Mouse (Mus musculus) kidney, postnatal 10 days (tissue): ENCODE measurements at regions not wholly inside any gene's neighbourhood (a gene's known extent, or its start where the extent isn't known, plus 50 kb on each side); places are given as distances from the start of the nearest gene placed in this dataset.
"Not testable (repeated sequence)": the region's sequence is repeated elsewhere in the genome, so short reads cannot be mapped to it uniquely, and the experiment has no call there.

Experiments used
- DNase-seq: peaks from one replicate; pipeline ENCODE4 v3.0.0; 2021; ENCODE audit warnings: mixed read lengths

GRCm38 (mm10) chr3:31508471-31508870, 198.3 kb upstream of the Slc7a14 start:
- peak; percentile 5 for DNase-seq

GRCm38 (mm10) chr3:31499201-31499968, 189.2 kb upstream of the Slc7a14 start:
- DNase-seq, result no peak

- no peak for DNase-seq
Observed at GRCm38 (mm10) chr3:31495287-31495686, 185.1 kb upstream of the Slc7a14 start.

GRCm38 (mm10) chr3:31494706-31495105, 184.5 kb upstream of the Slc7a14 start:
- DNase-seq, result no peak

- not testable (repeated sequence) for DNase-seq
Observed at GRCm38 (mm10) chr3:31491736-31492135, 181.6 kb upstream of the Slc7a14 start.

GRCm38 (mm10) chr3:31487596-31487995, 177.4 kb upstream of the Slc7a14 start:
- no peak for DNase-seq

- DNase-seq, result no peak
Observed at GRCm38 (mm10) chr3:31481964-31482363, 171.8 kb upstream of the Slc7a14 start.

GRCm38 (mm10) chr3:31467882-31468281, 157.7 kb upstream of the Slc7a14 start:
- no peak for DNase-seq

GRCm38 (mm10) chr3:31464260-31464659, 154.1 kb upstream of the Slc7a14 start:
- DNase-seq, result no peak

- DNase-seq, result peak; percentile 67
Observed at GRCm38 (mm10) chr3:31459456-31459855, 149.3 kb upstream of the Slc7a14 start.

- no peak for DNase-seq
Observed at GRCm38 (mm10) chr3:31457938-31458337, 147.8 kb upstream of the Slc7a14 start.

- DNase-seq, result no peak
Observed at GRCm38 (mm10) chr3:31455031-31455430, 144.9 kb upstream of the Slc7a14 start.

GRCm38 (mm10) chr3:31444861-31445260, 134.7 kb upstream of the Slc7a14 start:
- no peak for DNase-seq

- no peak for DNase-seq
Observed at GRCm38 (mm10) chr3:31444311-31444710, 134.1 kb upstream of the Slc7a14 start.

GRCm38 (mm10) chr3:31443894-31444293, 133.7 kb upstream of the Slc7a14 start:
- DNase-seq, result no peak

- DNase-seq, result no peak
Observed at GRCm38 (mm10) chr3:31440282-31440681, 130.1 kb upstream of the Slc7a14 start.

- DNase-seq, result peak; percentile 57
Observed at GRCm38 (mm10) chr3:31437970-31438369, 127.8 kb upstream of the Slc7a14 start.

GRCm38 (mm10) chr3:31435204-31435963, 125.2 kb upstream of the Slc7a14 start:
- DNase-seq, result no peak

GRCm38 (mm10) chr3:31433201-31433600, 123.0 kb upstream of the Slc7a14 start:
- DNase-seq, result peak; percentile 15

- no peak for DNase-seq
Observed at GRCm38 (mm10) chr3:31423517-31423916, 113.3 kb upstream of the Slc7a14 start.

GRCm38 (mm10) chr3:31408802-31409201, 98.6 kb upstream of the Slc7a14 start:
- DNase-seq, result no peak

- DNase-seq, result no peak
Observed at GRCm38 (mm10) chr3:31405880-31406279, 95.7 kb upstream of the Slc7a14 start.

- no peak for DNase-seq
Observed at GRCm38 (mm10) chr3:31399136-31399535, 89.0 kb upstream of the Slc7a14 start.

- no peak for DNase-seq
Observed at GRCm38 (mm10) chr3:31394533-31394932, 84.4 kb upstream of the Slc7a14 start.
